Mouse (Mus musculus): ENCODE measurements around the gene Ccdc85b.

DNA sequence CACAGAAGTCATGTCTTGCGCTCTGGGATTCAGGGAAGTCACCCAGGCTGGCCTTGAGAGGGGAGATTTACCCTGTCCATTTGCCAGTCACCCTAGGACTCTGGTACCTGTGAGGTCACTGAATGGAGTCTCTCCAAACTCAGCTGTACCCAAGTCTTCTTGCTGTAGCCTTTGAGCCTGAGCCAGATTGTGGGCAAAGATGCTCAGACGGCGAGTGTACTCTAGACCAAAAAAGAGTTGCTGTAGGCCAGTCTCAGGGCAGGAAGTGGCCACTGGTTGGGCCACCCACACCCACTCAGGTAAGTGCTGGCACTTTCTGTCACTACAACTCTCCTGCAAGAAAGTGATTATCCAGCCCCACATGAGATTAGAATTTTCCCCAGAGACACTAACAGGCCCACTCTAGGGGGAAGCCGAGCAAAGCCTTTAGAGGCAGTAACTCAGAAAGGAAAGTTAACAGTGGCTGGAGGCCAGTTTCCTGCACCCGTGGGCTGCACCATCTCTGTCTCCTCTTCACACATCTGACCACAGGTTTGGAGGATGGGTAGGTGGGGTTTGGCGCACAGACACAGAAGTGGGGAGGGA, 9.3 kb upstream of the Ccdc85b start:
- no peak for TF ChIP-seq EP300 (optimal IDR thresholded peaks at IDR 0.05)
- TF ChIP-seq CTCF (IDR thresholded peaks at IDR 0.05; ENCODE audit: low read depth), result no peak
